Mouse (Mus musculus): ENCODE measurements around the gene Mip.
"Not testable (repeated sequence)": the region's sequence is repeated elsewhere in the genome, so short reads cannot be mapped to it uniquely, and the experiment has no call there.

Gene Mip

DNA sequence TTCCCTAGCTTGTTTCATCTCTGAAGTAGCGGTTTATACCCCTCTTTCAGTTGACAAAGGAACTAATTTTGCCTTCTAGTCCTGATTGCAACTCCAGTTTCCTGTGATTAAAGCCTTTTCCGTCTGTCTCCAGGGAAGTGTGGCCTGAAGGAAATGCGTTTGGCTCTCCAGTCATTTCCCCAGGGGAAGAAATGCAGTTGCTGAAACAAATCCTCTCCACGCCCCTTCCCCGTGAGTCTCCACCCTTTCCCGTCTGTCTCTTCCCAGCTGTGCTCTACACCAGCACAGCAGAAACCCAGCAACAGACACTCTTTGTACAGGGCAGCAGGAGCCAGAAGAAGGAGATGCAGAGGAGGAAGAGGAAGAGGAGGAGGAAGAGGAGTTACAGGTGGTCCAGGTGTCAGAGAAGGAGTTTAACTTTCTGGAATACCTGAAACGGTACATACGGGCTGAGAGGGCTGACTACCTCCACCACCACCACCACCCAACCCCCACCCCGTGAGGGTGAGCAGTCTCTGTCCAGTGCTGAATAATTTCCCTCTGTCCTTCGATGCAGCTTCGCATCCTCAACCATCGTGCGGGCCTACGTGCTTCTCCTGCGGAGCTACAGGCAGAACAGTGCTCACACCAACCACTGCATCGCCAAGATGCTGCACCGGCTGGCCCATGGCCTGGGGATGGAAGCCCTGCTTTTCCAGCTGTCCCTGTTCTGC lies 21.5 kb downstream of the Mip start:
- no peak for DNase-seq (ENCODE audit: low read depth in 2 of 2, low spot score in 2 of 2)

DNA sequence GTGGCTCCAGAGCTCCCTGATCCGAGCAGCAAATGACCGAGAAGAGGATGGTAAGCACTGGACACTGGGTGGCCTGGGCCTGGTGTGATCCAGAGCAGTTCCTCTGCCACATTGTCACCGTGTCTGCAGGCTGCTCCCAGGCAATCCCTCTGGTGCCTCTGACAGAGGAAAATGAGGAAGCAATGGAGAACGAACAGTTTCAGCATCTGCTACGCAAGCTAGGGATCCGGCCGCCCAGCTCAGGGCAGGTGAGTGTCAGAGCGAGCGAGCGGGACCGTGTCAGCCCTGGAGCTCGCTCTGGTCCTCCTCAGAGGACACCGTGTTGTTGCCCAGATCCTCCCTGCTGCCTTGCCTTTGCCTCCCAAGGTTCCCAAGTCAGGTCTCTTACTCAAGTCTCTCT lies 24.9 kb downstream of the Mip start:
- no peak for DNase-seq (ENCODE audit: low read depth in 2 of 2, low spot score in 2 of 2)

DNA sequence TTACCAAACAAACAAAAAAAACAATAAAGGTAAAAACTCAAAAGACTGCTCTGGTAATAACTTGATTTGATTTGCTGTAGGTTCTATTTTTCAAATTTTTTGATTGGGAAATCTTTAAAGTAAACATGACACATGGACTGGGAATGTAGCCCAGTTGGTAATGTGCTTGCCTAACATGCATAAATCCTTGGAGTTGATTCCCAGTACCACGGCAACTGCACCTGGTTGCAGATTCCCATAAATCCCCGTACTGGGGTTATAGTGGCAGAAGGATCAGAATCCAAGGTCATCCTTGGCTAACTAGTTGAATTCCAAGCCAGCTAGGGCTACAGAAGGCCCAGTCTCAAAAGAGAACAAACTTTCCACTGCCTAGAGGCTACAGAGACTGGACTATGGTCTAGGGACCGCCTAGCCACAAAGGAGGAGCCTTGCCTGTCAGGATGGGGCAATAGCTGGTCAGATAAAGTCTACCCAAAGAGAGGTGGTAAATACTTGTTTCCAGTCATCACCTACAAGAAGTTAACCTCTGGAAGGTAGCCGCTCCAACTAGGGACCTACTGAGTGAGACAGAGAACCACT lies 28.1 kb downstream of the Mip start, which contains the start of gene Apon:
Gene Apon (plus strand): TSS at position 420 of the 579 bp plus-strand sequence.
- no peak for DNase-seq (ENCODE audit: low read depth in 2 of 2, low spot score in 2 of 2)

DNA sequence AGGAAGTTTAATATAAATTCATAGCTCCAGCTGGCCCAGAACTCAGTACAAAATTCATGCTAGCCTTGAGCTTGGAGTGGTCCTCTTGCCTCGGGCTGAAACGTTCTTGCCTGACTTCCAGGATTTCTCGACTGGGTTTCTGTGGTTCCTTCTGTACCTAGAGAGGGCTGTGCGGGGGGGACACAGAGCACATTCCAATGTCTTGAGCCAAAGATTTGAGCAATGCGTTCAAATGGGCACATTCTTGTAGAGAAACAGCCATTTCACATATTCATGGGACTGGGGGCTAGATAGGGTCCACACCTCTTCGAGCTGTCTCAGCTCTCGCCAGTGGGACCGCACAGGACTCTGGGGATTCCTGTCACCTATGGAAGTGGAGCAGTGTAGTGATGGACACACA lies 30.3 kb downstream of the Mip start:
- no peak for DNase-seq (ENCODE audit: low read depth in 2 of 2, low spot score in 2 of 2)

DNA sequence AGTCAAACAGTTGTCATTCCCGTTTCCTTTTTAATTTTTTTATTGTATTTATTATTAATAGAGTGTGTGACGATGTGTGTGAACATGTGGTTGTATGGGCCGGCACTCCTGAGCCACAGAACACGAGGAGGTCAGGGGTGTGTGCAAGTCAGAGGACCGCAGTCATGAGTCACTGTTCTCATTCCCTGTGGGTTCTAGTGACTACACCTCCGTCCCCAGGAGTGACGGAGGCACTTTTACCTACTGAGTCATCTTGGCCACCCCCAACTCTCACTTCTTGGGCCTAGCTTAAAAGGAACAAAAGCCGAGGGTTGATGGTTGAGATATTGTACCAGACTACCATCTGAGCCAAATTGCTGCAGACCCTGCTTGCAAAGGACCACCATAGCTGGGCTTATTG lies 30.7 kb downstream of the Mip start:
- DNase-seq (ENCODE audit: low read depth in 2 of 2, low spot score in 2 of 2) = no peak

DNA sequence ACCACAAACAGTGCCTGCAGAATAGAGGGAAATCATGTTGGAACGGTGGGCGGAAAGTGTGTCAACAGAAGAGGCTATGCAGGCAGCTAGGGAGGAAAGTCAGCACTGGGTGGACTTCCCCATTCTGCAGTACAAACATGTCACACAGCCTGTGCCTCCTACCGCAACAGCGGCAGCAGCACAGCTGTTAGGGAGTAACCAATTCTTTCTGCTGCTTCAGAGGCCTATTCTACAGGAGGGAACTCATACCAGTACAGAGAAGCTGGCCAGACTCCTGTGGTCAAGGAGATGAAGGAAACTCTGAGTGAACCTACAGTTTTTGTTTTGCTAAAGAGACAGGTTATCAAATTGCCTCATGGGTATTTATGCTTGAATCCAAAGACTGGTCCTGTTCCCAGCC lies 33.3 kb downstream of the Mip start:
- DNase-seq (ENCODE audit: low read depth in 2 of 2, low spot score in 2 of 2) = no peak

DNA sequence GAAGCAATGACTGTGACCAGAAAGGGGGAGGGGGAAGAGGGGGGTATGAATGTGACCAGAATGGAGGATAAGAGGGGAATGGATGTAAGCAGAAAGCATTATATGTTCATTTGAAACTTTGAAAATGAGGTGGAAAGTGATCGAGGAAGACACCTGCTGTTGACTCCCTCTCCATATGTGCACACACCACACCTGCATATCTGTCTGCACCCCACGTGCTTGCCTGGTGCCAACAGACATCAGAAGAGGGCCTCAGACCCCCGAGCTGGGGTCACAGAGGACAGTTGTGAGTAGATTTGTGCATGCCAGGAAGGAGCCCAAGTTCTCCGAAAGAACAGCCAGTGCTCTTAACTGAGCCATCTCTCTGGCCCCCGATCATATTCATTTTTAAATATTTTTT lies 34.3 kb downstream of the Mip start:
- DNase-seq (ENCODE audit: low read depth in 2 of 2, low spot score in 2 of 2) = no peak

DNA sequence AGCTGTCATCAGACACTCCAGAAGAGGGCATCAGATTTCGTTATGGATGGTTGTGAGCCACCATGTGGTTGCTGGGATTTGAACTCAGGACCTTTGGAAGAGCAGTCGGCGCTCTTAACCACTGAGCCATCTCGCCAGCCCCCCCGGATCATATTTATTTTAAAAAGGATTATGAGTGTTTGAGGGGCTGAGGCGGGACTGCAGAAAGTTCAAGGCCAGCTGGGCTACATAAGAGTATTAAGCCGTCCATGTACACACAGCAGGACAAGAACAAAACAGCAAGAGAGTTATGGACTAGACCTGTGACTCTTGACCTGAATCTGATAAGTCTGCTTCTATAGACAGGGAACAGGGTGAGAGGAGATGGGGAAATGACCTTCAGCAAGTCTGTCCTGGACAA lies 34.7 kb downstream of the Mip start:
- DNase-seq (ENCODE audit: low read depth in 2 of 2, low spot score in 2 of 2) = not testable (repeated sequence)

DNA sequence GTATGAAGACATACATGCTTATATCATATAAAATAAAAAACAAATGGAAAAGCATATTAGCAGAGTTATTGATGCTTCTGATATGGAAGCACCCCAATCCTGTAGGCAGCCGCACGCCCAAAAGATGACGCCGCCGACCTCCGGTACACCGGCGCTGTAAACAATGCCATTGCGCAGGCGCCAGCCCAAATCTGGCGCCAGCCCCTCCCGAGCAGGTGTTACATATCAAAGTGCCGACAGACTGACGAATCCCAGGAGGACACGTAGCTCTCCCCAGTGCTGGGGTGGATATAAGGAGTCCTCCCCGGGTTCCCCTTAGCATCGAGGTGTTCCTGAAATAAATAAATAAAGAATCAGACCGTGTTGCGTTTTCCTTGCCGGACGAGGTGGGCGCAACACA lies 36.7 kb downstream of the Mip start:
- no peak for DNase-seq (ENCODE audit: low read depth in 2 of 2, low spot score in 2 of 2)

DNA sequence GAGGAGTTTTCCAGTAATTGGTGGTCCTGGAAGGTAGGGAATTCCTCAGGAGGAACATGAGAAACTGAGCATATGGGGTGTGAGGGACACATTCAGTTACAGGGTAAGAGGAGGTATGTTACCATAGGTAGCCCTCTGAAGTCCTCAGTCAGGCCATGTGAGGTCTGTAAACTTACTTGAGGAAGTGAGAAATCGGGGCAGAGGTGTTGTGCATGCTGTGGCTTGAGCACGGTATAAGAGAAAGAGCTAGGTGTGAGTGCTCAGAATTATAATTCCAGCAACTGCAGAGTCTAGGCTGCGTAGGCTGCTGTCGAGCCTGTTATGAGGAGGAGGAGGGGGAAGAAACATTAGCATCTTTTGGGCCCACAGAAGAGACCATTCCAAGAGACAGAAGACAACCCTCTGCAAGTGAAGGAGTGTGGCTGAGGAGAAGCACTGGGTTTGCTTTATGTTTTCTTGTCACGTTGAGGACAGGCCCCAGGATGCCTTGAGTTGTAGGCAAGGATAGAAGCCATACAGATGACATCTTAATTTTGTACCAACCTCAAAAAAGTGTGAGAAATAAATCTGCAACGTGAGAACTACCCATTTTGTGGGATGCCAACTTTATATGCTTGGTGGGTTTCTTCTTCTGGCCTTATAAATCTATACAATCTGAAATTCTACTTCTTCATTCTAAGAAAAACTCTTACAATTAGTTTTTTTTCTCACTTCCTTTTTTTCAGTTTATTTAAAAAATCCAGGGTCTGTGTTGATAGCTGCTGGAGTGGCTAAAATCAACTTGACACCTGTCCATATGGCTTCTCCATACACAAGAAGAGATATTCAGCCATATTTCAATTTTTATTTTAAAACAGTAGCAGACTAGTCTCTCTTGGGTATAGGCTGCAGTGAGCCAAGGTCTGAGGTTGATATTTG lies 38.0 kb downstream of the Mip start:
- DNase-seq (ENCODE audit: low read depth in 2 of 2, low spot score in 2 of 2) = no peak

DNA sequence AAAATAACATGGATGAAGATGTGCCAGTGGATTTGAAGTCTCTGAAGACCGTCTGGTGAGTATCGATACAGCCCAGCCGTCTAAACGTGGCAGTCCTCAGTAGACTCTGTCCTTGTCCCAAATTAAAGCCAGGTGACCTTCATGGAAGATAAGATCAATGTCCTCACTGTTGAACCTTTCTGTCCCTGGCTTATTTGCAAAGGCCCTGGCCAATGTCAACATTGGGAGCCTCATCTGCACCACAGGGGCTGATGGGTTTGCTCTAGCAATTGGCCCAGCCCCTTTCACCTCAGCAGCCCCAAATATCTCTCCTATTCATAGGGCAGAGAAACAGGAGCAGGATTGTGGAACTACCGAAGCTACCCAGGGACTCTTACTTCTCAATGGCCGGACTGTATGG lies 42.7 kb downstream of the Mip start, which contains the start of gene Apof:
Gene Apof (plus strand): TSS at position 301 of the 400 bp plus-strand sequence.
- no peak for DNase-seq (ENCODE audit: low read depth in 2 of 2, low spot score in 2 of 2)

DNA sequence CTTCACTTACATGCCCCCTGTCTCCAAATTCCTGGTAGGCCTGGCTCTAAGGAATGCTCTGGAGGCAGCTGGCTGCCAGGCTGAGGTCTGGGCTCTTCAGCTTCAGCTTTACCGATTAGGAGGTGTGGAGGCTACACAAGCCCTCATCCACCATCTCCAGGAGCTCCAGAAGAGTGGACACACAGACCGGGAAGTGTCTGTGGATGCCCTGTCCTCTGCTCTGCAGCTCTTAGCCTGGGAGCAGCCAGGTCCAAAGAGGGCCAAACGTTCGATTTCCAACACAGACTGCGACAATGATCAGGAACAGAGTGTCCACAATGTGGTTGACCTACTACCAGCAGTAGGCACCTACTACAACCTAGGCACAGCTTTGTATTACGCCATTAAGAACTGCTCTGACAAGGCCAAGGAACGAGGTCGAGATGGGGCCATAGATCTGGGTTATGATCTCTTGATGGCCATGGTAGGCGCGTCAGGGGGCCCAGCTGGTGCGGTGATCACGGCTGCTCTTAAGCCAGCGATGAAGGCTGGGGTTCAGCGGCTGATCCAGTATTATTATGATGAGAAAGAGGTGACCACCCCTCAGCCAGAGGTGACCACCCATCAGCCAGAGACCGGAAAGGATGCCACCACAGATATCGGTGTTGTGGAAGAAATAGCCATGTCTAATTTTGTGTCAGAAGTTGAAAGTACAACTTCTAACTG lies 43.7 kb downstream of the Mip start:
- no peak for DNase-seq (ENCODE audit: low read depth in 2 of 2, low spot score in 2 of 2)

DNA sequence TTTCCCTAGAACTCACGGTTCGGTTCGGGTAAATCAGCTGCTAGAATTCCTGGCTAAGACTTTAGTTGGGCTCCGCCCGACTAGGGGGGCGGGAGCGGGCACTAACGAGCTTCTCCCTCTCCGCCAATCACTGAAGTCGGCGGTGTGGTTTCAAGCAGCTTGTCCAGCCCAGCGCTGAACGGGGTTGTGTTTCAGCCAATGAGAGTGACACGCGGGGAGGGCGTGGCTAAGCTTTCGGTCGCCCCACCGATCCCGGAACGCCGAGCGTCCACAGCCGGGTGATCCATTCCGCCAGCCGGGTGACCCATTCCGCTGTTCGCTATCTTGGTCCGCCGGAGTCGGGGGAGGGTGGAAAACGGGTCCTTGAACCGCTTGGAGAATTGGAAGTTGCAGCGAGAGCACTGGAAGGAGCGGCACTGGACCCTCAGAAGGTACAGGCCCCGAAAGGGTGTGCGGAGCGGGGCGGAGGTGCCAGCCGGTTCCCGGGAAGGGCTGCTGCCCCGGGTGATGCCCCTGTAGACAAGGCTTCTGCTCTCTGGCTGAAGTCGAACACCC lies 44.7 kb downstream of the Mip start, which contains the start of gene Stat2:
Gene Stat2 (plus strand): TSS at position 273 of the 555 bp plus-strand sequence.
- DNase-seq (ENCODE audit: low read depth in 2 of 2, low spot score in 2 of 2) = peak; percentile 86 to 88

DNA sequence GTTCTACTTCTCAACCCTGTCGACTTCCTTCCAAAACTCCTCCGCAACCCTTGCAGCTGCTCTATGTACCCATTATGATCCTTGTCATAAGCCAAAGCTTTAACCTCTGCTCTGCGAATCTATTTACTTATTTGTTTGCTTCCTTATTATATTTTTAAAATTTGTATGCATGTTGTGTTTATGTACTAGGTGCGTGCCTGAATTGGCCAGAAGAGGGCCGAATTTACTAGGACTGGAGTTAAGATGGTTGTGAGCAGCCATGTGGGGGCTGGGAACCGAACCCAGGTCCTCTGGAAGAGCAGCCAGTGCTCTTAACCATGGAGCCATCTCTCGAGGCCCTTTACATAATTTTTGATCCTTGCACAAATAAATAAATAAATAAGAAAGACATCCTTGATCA lies 45.2 kb downstream of the Mip start:
- DNase-seq (ENCODE audit: low read depth in 2 of 2, low spot score in 2 of 2) = no peak

DNA sequence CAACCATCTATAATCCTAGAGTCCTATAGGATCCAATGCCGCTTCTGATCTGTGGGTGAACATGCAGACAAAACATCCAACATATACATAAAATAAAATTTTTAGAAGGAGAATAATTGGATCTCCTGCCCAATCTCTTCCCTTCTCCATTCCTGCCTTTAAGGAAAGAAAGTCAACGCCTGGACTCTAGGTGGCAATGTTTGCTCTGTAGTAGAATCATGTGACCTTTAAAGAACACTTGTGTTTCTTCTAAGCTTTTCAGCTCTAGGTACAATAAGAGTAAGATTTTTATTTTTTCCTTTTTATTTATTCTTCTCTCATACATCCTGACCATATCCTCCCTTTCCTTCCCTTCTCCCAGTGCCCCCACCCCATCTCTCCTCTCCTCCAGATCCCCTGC lies 46.2 kb downstream of the Mip start:
- DNase-seq (ENCODE audit: low read depth in 2 of 2, low spot score in 2 of 2) = no peak

DNA sequence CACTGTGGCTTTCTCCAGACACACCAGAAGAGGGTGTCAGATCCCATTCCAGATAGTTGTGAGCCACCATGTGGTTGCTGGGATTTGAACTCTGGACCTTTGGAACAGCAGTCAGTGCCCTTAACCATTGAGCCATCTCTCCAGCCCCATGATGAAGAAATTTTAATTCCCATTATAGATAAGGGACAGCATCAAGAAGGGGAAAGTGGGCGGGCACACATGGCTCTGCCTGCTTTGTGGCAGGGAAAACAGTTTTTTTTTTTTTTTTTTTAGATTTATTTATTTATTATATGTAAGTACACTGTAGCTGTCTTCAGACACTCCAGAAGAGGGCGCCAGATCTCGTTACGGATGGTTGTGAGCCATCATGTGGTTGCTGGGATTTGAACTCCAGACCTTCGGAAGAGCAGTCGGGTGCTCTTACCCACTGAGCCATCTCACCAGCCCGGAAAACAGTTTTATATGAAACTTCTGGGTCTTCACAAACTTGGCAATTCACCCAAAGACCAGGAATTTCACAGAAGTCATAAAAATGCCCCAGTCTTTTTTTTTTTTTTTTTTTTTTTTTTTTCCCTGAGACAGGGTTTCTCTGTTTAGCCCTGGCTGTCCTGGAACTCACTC lies 47.3 kb downstream of the Mip start:
- not testable (repeated sequence) for DNase-seq (ENCODE audit: low read depth in 2 of 2, low spot score in 2 of 2)

DNA sequence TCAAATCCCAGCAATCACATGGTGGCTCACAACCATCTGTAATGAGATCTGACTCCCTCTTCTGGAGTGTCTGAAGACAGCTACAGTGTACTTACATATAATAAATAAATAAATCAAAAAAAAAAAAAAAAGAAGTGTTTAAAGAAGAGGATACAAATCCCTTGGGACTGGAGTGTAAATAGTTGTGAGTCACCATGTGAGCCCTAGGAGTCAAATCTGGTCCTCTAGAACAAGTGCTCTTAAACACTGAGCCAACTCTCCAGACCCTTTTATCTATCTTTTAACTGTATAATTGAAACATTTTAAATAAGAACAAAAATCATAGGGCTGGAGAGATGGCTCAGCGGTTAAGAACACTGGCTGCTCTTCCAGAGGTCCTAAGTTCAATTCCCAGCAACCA lies 49.7 kb downstream of the Mip start:
- DNase-seq (ENCODE audit: low read depth in 2 of 2, low spot score in 2 of 2) = not testable (repeated sequence)

DNA sequence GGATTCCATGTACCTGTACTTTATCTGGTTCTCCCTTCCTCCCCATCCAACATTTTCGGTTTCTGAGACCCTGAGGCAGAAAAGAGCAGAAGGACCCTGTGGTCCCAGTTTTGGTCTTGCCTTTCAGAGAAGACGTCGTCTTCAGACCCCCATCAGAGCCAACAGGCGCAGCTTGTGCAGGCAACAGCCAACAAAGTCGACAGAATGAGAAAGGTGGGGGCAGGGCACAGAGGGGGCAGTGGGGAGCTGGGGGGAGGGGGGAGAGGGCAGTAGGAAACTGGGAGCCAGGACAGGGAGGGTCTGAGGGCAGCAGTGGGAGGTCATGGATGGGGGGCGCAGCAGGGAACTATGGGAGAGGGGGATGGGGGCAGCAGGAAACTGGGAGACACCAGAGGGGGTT lies 52.5 kb downstream of the Mip start:
- no peak for DNase-seq (ENCODE audit: low read depth in 2 of 2, low spot score in 2 of 2)

DNA sequence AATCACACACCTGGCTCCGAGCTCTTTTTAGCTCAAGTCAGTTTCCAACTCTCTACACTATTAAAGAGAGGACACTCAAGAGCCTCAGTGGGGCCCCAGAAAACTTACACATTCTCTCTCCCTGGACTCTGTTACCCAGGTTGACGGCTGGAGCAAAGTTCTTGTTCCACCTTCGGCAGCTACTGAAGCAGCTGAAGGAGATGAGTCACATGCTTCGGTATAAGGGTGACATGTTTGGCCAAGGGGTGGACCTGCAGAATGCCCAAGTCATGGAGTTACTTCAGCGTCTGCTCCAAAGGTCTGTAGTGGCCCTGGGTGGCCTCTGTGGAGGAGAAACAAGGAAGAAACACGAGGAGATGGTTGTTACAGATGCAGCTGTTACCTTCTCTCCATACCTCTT lies 55.3 kb downstream of the Mip start:
- no peak for DNase-seq (ENCODE audit: low read depth in 2 of 2, low spot score in 2 of 2)
